Mouse (Mus musculus) hindbrain, embryonic 16.5 days (tissue): ENCODE data around the gene Ankrd6. TPM values are rescaled to one million over a fixed set of nuclear protein-coding genes. Genes with fewer than 3 reads are reported as not detected.
"Not testable (repeated sequence)": the region's sequence is repeated elsewhere in the genome, so short reads cannot be mapped to it uniquely, and the experiment has no call there.

Source experiments
- ATAC-seq: fragments of 200-750 bp; cut with Nextera tagmentation; 2 replicates; pipeline ENCODE4 v1.8.0; 2017; ENCODE audit warnings: moderate TSS enrichment, moderate library complexity
- H3K27ac ChIP-seq: fragments of 300-500 bp; sonication (generic); 2 replicates; pipeline ENCODE4 v1.5.1; 2014; ENCODE audit warnings: low read depth, mild to moderate bottlenecking, control low read depth, low read length, moderate library complexity
- H3K27me3 ChIP-seq: fragments of 300-500 bp; sonication (generic); replicated peaks from 2 replicates; pipeline ENCODE4 v1.6.1; 2014; ENCODE audit warnings: low read length; ENCODE audit not compliant: control insufficient read depth, insufficient read depth
- H3K36me3 ChIP-seq: fragments of 300-500 bp; sonication (generic); 2 replicates; pipeline ENCODE4 v1.6.1; 2014; ENCODE audit warnings: mild to moderate bottlenecking, low read length, moderate library complexity, mixed read lengths; ENCODE audit not compliant: control insufficient read depth, insufficient read depth
- H3K4me1 ChIP-seq: fragments of 300-500 bp; sonication (generic); 2 replicates; pipeline ENCODE4 v1.6.1; 2014; ENCODE audit warnings: low read depth, low read length; ENCODE audit not compliant: control insufficient read depth, insufficient read depth
- H3K4me2 ChIP-seq: fragments of 300-500 bp; sonication (generic); 2 replicates; pipeline ENCODE4 v1.6.1; 2014; ENCODE audit warnings: mild to moderate bottlenecking, low read length, control low read depth, moderate library complexity
- H3K4me3 ChIP-seq: fragments of 300-500 bp; sonication (generic); 2 replicates; pipeline ENCODE4 v1.5.1; 2014; ENCODE audit warnings: mild to moderate bottlenecking, low read length, control low read depth, moderate library complexity
- H3K9ac ChIP-seq: fragments of 300-500 bp; sonication (generic); 2 replicates; pipeline ENCODE4 v1.6.1; 2014; ENCODE audit warnings: low read depth, mild to moderate bottlenecking, control low read depth, low read length, moderate library complexity
- H3K9me3 ChIP-seq: fragments of 300-500 bp; sonication (generic); 2 replicates; pipeline ENCODE4 v1.6.1; 2014; ENCODE audit warnings: mild to moderate bottlenecking, low read length, moderate library complexity; ENCODE audit not compliant: control insufficient read depth
- WGBS: fragments of 180-500 bp; shearing (Covaris S2); extraction: QIAGEN DNeasy Blood & Tissue Kit; methylation state at CpG from one replicate; pipeline ENCODE4 v1.1.7; 2014; 5-methylcytosine and 5-hydroxymethylcytosine counted together
- polyA plus RNA-seq: library from polyadenylated mRNA; unstranded; fragments of >200 nt; fragmentation: Nextera tagmentation; extraction: Ambion mirVana; gene quantifications from 2 replicates; pipeline ENCODE4 v1.2.1, GENCODE M21; 2015

Gene Ankrd6
- polyA plus RNA-seq, 1 experiment from 2014 or later = 22.2 TPM

DNA sequence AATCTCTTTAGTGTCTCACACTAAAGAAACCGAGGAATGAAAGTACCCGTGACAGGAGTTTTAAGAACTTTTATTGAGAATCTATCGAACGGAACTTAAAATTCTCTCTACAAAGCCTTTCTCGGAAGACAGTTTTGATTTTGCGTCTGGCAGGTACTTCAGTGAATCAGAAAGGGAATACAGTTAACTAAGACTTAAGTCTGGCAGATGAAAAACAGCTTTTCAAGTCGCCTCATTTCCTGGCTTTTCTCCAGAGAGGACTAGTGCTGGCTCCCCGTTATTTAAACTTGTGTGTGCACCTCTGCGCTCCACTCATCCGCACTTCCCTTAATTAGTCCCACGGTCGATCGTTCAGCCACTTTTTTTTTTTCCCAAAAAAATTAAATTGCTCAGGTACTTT is 33.6 kb upstream of the Ankrd6 start:
- Histone ChIP-seq H3K27me3 (no peaks in the 10 kb centered on the region), H3K9me3 (no peaks in the 10 kb centered on the region), H3K27ac (0 out of 2 replicates have a peak overlapping the region, but pooled peaks have one; percentile 10), H3K36me3 (no peaks in the 10 kb centered on the region), H3K4me1 (peaks cover 19% of the 10 kb centered on the region), H3K9ac (peak overlapping the region; percentile 15; the same call in 1 of the 2 replicates), H3K4me3 (peak overlapping the region; percentile 94), H3K4me2 (peak overlapping the region; percentile 97)
- no peak for ATAC-seq
- WGBS = under 1% methylated on average over 13 of the region's 13 CpGs

DNA sequence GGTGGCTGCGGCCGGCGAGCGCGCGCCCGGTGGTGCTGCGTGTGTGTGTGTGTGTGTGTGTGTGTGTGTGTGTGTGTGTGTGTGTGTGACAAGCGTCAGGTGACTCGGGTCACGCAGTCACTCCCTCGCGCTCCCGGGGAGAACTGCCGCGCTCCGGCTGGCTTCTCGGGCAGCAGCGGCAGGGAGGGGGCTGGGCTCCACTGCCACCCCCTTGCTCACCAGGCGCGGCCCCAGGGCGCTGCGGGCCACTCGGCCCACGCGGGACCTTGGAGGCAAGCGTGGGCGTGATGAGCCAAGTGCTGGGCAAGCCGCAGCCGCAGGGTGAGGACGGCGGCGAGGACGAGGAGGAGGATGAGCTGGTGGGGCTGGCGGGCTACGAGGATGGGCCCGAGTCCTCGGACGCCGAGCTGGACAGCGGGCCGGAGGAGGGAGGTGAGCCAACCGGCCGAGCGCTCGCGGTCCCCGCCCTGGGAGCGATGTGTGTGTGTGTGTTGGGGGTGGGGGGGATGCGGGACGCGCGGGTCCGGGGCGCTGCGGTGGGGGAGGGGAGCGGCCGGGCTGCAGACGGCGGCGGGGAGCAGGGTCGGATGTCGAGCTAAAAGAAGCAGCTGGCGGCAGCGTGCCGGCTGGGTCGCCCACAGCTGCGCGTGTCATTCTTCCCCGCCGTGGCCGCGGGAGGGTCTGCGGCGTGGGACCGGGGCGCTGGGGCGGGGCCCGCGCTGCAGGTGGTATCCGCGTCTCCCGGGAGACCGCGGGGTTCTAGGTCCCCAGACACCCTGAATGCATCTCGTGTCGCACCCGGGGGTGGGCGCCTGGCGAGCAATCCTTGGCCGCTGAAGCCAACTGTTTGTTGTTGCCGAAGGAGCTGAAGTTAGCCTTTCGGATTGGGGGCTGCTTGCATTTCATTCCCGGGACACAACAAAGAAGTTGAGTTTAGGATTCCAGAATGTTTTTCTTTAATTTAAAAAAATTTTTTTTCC is 32.8 kb upstream of the Ankrd6 start:
- H3K27me3 ChIP-seq = no peaks in the 10 kb centered on the region
- H3K4me1 ChIP-seq = peaks cover 19% of the 10 kb centered on the region
- peak overlapping the region; percentile 86 for H3K27ac ChIP-seq
- H3K36me3 ChIP-seq = no peaks in the 10 kb centered on the region
- peak overlapping the region; percentile 94 for H3K4me3 ChIP-seq
- H3K9ac ChIP-seq = peak overlapping the region; percentile 82
- H3K4me2 ChIP-seq = peak overlapping the region; percentile 97
- H3K9me3 ChIP-seq = no peaks in the 10 kb centered on the region
- WGBS = under 1% methylated on average over 57 of the region's 94 CpGs
- peak; percentile 79 for ATAC-seq

DNA sequence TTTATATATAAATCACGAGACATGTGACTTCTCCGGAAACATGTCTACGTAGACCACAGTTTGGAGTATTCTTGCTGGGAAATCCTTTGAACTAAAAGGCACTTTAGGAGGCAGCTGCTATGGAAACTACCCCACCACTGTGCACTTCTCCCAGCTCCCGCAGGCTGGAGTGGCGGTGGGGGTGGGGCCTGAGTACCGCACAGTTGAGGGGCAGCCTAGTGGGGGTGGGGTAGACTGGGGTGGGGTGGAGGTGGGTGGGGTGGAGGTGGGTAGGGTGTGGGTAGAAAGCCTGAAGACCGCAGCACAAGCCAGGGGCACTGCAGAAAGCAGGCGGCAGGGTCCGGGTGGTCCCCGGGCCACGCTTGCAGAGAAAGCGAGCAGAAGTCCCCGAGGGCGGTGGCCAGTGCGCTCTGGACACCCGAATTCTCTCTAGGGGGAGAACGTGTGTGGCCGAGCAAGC is 32.1 kb upstream of the Ankrd6 start, which contains the start of gene Rragd:
Gene Rragd, plus strand, starts transcription at position 322 of the 460 bp plus-strand sequence.
- Histone ChIP-seq H3K9ac (peak within 1 kb of the TSS; percentile 82), H3K27me3 (no peaks in the 10 kb centered on the region), H3K4me2 (peak within 1 kb of the TSS; percentile 97), H3K36me3 (no peaks in the 10 kb centered on the region), H3K4me3 (peak within 1 kb of the TSS; percentile 94), H3K4me1 (peaks cover 19% of the 10 kb centered on the region), H3K27ac (peak within 1 kb of the TSS; percentile 86), H3K9me3 (no peaks in the 10 kb centered on the region)
- ATAC-seq = peak; percentile 86
- 0% methylated on average over 16 of the region's 18 CpGs for WGBS

DNA sequence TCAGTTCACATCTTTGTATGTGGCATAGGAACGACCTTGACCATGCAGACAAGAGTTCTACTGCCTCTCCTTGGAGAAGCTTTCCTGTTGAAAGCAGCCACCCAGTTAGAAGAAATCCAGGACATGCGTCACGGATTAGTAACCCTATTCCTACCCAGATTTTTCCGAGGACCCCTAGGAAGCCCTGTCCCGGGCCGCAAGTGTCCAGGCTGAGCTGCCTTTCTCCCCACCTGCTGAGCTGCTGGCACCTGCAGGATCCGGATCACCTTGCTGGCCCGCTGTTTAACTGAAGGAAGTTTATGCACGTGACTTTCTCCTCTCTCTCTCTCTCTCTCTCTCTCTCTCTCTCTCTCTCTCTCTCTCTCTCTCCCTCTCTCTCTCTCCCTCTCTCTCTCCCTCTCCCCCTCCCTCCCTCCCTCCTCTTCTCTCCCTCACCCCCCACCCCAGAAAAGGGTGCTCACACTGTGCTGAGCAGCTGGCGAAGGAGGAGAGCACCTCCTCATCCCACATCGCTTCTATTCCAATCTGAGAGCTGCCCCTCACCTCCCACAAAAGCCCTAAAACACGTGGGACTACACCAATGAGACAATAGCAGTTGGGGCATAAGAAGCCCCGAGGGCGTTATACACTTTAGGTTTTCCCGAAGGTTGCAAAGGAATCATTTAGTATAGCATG is 31.5 kb upstream of the Ankrd6 start:
- Histone ChIP-seq H3K36me3 (no peaks in the 10 kb centered on the region), H3K9ac (peak overlapping the region; percentile 82), H3K4me2 (peak overlapping the region; percentile 97), H3K27me3 (no peaks in the 10 kb centered on the region), H3K4me3 (peak overlapping the region; percentile 94), H3K4me1 (peaks cover 19% of the 10 kb centered on the region), H3K27ac (peak overlapping the region; percentile 86), H3K9me3 (no peaks in the 10 kb centered on the region)
- 2% methylated on average over 15 of the region's 15 CpGs for WGBS
- peak; percentile 60 for ATAC-seq

DNA sequence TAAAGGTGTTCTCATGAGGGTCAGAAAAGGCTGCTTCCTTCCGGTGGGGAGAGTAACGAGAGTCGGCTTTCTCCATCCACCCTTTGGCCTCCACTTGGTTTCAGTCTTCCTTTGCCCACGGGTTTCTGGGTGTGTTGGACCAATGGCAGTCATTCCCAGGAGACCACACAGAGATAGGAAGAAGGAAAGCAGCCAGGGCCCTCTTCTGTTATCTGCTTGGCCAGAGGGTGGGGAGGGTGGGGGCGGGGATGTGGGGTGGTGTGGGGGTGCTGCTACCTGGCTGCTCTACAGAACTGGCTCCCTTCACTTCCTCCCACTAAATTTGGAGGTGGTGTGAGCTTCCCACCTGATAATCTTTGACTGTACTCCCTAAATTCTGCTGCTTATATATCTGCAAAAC is 31.0 kb upstream of the Ankrd6 start:
- ATAC-seq = no peak
- no peaks in the 10 kb centered on the region for H3K36me3 ChIP-seq
- no peak overlapping the region for H3K4me2 ChIP-seq
- H3K27me3 ChIP-seq = no peaks in the 10 kb centered on the region
- H3K4me3 ChIP-seq = no peak overlapping the region
- no peaks in the 10 kb centered on the region for H3K9me3 ChIP-seq
- H3K27ac ChIP-seq = no peak overlapping the region
- 47% methylated on average over 5 of the region's 5 CpGs for WGBS
- no peak overlapping the region for H3K9ac ChIP-seq
- peaks cover 19% of the 10 kb centered on the region for H3K4me1 ChIP-seq

DNA sequence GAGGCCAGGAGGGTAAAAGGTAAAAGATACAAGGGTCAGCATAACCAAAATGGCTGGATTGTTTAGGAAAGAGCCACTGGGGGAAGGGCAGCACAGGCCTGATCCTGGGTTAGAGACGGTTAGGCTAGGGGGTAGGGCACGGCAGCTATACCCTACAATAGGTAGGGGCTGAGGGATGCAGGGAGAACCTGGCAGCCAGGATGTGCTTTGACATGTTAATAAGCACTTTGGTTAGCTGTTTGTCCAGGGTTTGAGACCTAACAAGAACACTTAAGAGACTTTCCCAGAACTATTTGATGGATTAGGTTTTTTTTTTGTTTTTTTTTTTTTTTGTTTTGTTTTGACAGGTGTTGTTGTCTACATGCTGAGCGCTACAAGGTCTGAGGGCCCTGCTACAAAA is 29.4 kb upstream of the Ankrd6 start:
- Histone ChIP-seq H3K4me3 (no peak overlapping the region), H3K4me1 (peaks cover 11% of the 10 kb centered on the region), H3K9ac (no peak overlapping the region), H3K36me3 (no peaks in the 10 kb centered on the region), H3K27ac (no peak overlapping the region), H3K27me3 (no peaks in the 10 kb centered on the region), H3K9me3 (no peaks in the 10 kb centered on the region), H3K4me2 (no peak overlapping the region)
- ATAC-seq = no peak
- 78% methylated on average over 3 of the region's 3 CpGs for WGBS

DNA sequence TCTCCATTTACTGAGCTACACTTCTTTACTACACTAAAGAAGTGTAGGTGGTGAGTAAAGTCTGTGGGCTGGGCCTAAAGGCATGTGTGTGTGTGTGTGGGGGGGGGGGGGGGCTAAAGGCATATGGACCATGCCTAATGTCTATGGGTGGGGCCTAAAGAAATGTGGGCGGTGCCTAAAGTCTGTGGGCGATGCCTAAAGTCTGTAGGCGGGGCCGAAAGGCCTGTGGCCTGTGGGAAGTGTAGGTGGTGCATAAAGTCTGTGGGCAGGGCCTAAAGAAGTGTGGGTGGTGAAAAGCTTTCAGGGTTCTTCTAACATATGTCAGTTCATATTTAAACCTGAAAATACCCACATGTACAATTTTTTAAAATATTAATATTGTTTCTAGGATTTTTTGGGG is 26.7 kb upstream of the Ankrd6 start:
- H3K4me1 ChIP-seq = peaks cover 3% of the 10 kb centered on the region
- no peak for ATAC-seq

DNA sequence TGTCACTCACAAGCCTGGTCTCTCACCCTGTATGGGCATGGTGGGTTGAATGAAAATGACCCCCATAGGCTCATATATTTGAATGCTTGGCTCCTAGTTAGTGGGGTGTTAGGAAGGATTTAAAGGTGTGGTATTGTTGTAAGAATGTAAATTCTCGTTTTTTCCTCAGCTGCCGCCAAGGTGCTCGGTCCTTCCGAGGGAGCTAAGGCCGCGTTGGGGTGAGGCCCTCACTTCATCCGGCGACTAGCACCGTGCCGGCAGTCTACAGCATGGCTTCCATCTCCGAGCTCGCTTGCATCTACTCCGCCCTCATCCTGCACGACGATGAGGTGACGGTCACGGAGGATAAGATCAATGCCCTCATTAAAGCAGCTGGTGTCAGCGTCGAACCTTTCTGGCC is 14.0 kb upstream of the Ankrd6 start:
- not testable (repeated sequence) for H3K36me3 ChIP-seq, H3K9me3 ChIP-seq, H3K4me3 ChIP-seq, H3K4me1 ChIP-seq, H3K27ac ChIP-seq, ATAC-seq, H3K9ac ChIP-seq, H3K27me3 ChIP-seq, H3K4me2 ChIP-seq
- WGBS = 91% methylated on average over 19 of the region's 19 CpGs

More for the DNA sequence above, 26.7 kb upstream of the Ankrd6 start:
- Histone ChIP-seq H3K27me3 (no peaks in the 10 kb centered on the region), H3K9ac (no peak overlapping the region), H3K4me3 (no peak overlapping the region), H3K4me2 (no peak overlapping the region), H3K36me3 (no peaks in the 10 kb centered on the region), H3K27ac (no peak overlapping the region), H3K9me3 (0 out of 2 replicates have a peak, but pooled peaks cover 2% of the 10 kb centered on the region)
- 88% methylated on average over 4 of the region's 4 CpGs for WGBS

DNA sequence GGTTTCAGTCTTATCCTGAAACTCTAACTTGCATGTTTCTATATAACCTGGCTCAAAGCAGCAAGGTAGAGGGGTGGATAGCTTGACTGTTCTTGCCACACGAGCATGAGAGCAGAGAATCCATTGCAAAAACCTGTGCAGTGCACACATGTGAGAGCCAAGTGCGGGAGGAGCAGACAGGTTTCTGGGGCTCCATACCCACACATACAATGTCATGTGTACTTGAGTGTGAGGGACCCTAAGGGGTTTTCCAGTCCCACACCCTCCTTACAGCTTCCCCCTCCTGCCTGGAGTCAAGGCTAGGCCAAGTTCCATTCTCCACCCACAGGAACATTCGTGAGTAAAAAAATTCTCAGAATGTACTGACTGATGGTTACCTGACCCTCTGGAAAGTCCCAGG is 10.8 kb upstream of the Ankrd6 start:
- 84% methylated on average over 3 of the region's 3 CpGs for WGBS
- H3K27me3 ChIP-seq = no peaks in the 10 kb centered on the region
- H3K4me2 ChIP-seq = no peak overlapping the region
- ATAC-seq = no peak
- H3K9me3 ChIP-seq = no peaks in the 10 kb centered on the region
- H3K9ac ChIP-seq = no peak overlapping the region
- H3K36me3 ChIP-seq = no peaks in the 10 kb centered on the region
- H3K27ac ChIP-seq = no peak overlapping the region
- H3K4me1 ChIP-seq = no peaks in the 10 kb centered on the region
- H3K4me3 ChIP-seq = no peak overlapping the region
